Mouse (Mus musculus) spleen, postnatal 14 days (tissue): Measurements from ENCODE around the gene Gm3839.
"Not testable (repeated sequence)": the region's sequence is repeated elsewhere in the genome, so short reads cannot be mapped to it uniquely, and the experiment has no call there.

Source experiments
- DNase-seq, 2 experiments: peaks; one replicate each; pipeline ENCODE4 v3.0.0; 2021 to 2022; ENCODE audit warnings: low spot score in 2 of 2

Gm3839 gene

DNA sequence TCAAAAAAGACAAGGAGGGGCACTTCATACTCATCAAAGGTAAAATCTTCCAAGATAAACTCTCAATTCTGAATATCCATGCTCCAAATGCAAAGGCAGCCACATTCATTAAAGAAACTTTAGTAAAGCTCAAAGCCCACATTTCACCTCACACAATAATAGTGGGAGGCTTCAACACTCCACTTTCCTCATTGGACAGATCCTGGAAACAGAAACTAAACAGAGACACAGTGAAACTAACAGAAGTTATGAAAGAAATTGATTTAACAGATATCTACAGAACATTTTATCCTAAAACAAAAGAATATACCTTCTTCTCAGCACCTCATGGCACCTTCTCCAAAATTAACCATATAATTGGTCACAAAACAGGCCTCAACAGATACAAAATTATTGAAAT, at the start of gene Gm3839:
Gene Gm3839 (minus strand): TSS at position 101 of the 400 bp plus-strand sequence.
- DNase-seq, result not testable (repeated sequence)

DNA sequence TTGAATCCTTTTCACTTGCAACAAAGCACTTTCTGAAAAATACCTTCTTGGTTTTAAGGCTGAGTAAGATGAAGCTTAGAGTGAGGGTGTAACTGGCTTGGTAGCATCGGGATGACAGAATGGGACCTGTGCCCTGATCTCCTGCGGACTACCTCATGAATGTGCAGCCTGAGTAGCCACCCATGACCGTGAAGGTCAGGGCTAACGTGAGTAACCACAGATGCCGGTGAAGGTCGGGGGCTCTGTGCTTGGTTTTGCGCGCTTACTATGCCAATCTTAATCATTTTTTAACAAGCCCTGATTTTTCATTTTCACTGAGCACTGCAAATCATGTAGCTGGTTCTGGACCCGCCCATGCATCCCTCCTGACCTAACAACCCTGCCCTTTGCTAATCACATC, 49.1 kb upstream of the Gm3839 start:
- no peak for DNase-seq

DNA sequence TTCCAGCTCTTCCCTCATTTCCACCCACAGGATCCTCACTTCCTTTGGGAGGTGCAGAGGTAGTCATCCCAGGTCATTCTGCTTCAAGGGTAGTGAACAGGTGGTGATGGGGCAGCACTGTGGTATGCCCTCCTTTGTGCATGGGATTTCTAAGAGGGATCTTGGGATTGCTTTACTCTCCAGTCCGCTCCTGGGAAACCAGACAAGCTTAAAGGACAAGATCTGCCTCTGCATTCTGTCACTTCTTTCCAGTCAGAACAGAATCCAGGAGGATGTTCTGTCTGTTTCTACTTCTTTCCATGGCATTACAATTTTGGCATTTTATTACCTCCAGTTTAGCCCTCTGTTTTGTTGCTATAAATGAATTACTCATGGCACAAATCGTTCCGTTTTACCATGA, 21.3 kb upstream of the Gm3839 start:
- no peak for DNase-seq

DNA sequence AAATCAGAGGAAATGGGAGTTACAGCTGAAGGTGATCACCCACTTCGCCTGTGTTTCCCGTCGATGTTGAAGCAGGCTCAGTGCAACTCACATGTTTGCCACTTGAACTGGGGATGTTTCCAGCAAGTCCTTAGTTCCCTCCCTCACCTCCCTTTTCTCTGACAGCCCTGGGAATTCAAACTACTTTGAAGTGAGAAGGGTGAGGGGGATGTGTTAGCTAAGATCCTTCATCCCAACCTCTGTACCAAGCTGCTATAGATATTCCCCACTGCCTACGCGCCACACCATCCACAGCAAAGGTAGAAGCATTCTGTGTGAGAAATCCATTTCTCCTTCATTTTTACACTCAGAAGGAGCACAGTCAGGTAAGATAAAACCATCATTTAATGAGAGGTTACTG, 18.7 kb upstream of the Gm3839 start:
- no peak for DNase-seq

- no peak for DNase-seq
These were observed 10.4 kb downstream of the Gm3839 start for GRCm38 (mm10) chr14:11346086-11346485.

- no peak for DNase-seq
These were observed 26.5 kb downstream of the Gm3839 start for GRCm38 (mm10) chr14:11329993-11330392.

- DNase-seq, result no peak
These were observed 49.4 kb downstream of the Gm3839 start for GRCm38 (mm10) chr14:11307079-11307478.

DNA sequence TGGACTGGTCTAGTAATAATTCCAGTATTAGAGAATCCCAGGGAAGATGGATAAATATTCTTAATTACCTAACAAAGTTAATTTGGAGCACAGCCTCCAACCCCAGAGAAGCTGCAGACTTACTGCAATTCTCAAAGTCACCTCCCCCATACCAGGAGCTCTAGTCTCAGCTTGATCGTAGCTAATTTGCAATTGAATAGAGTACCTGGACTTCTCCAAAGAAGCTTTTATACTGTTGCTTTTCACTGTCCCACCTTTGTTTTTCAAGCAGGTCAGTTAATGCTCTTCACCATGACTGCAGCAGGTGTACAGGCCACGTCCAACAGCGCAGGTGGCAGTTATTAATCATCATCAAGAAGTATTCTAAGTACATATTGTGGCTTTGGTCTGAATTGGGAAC, 68.6 kb downstream of the Gm3839 start:
- not testable (repeated sequence) for DNase-seq

- DNase-seq, result no peak
These were observed 99.3 kb downstream of the Gm3839 start for GRCm38 (mm10) chr14:11257161-11257705.

DNA sequence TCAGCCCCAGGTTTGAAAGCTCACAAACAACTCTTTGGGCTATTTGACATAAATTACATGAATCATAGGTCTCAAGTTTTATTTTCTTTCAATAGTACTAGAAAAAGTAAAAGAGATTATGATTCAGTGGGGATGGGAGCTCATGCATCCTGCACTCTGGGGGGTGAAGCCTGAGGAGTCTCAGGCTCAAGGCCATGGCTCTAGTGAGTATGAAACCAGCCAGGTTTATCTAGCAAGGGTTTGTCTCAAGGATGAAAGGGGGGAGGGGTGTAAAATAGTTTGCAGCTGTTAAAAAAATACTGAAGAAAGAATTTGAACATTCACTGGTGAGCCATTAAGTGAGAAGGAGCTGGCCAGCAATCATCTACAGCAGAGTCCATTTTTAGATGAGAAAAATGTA, 108.5 kb downstream of the Gm3839 start:
- DNase-seq, result no peak

DNA sequence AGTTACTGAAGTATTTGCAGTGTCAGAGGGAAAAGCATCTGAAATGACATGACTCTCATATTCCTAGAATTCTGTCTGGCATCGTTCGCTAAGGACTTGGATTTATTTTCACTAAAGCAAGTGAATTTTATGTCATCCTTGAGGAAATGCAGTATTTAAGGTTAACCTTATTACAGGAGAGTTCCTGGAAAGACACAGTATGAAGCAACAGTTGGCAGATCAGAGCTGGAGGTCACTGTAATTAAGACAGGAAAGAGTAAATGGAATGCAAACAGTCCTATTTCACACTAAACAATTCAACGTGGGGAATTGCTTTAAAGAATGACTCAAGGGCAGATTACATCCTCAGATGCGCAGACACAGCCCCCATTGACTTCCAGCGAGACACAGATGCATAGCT, 112.0 kb downstream of the Gm3839 start:
- no peak for DNase-seq

GRCm38 (mm10) chr14:11232086-11232485, 124.4 kb downstream of the Gm3839 start:
- DNase-seq, result no peak
